Mouse (Mus musculus): ENCODE data around the gene Otulin.
A peak's percentile ranks its signal among the peaks of the same experiment; 100 is the strongest.

Gene Otulin

DNA sequence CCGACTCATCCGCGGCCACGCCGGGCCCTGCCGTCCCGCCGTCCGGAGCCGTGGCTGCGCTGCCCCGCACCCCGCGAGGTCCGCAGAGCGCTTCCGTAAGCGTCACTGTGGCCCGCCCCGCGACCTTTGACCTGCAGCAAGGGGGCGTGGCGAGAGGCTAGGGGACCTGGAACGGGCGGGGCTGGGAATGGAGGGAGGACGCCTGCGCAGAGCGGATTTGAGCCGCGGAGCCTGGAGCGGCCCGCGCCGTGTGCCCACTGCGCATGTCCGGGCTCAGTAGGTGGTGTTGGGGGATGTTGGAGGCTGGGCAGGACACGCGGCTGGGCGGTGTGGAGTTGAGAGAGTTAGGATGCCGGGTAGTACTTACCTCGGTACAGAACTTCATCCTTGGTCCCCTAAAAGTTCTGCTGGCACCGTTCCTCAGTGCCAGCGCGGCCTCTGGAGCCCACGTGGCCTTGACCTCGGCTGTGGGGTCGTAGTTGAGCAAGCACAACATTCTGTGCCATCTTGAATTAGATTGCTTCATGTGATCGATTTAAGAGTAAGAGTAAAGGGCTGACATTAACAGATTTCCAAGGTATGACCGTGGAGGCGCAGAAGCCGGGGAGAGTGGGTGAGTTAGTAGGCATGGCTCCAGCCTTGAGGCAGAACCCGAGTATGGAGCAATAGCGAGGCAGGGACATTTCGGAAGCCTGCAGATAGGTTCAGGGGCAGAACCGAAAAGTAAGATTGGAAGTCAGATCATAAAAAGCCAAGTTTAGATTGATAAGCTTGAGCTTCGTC lies at the start of gene Otulin:
Otulin (minus strand) TSS at position 93 of the 783 bp plus-strand sequence.
- DNase-seq, result peak; percentile 99 to 100

GRCm38 (mm10) chr15:27678511-27678910 lies 48.0 kb upstream of the Otulin start:
- no peak for DNase-seq

- peak; percentile 45 to 65 for DNase-seq
These were observed 47.3 kb upstream of the Otulin start for GRCm38 (mm10) chr15:27677801-27678200.

- DNase-seq, result no peak
These were observed 45.7 kb upstream of the Otulin start for GRCm38 (mm10) chr15:27676211-27676610.

GRCm38 (mm10) chr15:27675122-27675521 lies 44.6 kb upstream of the Otulin start:
- no peak for DNase-seq

GRCm38 (mm10) chr15:27674041-27674440 lies 43.5 kb upstream of the Otulin start:
- no peak for DNase-seq

DNA sequence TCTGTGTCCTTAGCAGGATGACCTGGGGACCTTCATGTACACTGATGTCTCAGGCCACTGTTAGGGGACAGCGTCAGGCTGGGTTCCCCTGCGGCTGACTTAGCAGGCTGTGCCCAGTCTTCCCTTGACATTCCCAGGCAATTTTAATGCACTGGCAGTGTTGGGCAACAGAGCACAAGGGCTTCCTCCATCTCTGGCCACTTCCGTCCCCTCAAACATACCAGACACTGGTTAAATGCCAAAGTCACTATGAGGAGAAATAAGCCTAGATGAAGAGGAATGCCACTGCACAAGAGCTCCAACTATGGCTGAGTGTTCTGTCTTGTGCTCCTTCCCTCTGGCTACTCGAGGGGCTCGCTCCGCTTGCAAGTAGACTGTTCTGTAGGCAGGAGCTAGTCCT lies 42.7 kb upstream of the Otulin start:
- DNase-seq, result no peak

DNA sequence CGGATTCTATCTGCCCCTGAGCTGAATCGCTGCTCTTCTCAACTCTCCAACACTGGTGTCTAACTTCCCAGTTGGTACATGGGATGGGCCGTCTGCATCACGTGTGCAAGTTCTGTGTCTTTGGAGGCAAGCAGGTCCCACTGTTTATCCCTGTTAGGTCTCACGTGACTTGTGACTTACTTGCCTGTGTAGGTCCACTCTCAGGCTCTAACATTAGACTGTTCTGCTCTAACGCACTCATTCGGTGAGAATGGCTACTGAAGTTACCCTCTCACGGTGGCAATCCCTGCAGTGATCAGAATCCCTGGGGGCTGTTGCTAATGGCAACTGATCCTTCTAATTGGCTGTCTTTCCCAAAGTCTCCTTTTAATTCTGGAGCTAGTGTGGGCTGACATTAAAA lies 41.8 kb upstream of the Otulin start:
- no peak for DNase-seq

GRCm38 (mm10) chr15:27671612-27672245 lies 41.2 kb upstream of the Otulin start:
- no peak for DNase-seq

GRCm38 (mm10) chr15:27670708-27671107 lies 40.2 kb upstream of the Otulin start:
- DNase-seq, result no peak

DNA sequence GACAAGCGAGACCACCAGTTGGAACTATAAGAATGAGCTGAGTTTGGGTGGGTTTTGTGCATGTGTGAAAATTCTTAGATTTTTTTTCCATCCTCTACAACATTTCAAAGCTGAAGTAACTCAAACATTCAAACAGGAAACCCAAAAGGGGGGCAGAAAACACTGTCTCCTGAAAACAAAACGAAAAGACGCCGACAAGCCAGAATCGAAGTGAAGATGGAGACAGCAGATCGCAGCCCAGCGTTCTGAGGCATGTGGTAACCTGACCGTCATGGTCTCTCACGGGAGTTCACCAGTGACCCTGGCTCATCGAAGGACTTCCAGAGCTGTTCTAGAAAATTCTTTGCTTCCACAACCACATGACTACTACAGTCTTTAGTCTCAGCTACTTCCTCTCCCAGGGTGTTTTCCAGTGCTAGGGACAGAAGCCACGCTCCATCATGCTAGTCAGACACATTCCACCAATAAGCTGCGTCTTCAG lies 39.5 kb upstream of the Otulin start:
- no peak for DNase-seq

- no peak for DNase-seq
These were observed 38.8 kb upstream of the Otulin start for GRCm38 (mm10) chr15:27669276-27669675.

DNA sequence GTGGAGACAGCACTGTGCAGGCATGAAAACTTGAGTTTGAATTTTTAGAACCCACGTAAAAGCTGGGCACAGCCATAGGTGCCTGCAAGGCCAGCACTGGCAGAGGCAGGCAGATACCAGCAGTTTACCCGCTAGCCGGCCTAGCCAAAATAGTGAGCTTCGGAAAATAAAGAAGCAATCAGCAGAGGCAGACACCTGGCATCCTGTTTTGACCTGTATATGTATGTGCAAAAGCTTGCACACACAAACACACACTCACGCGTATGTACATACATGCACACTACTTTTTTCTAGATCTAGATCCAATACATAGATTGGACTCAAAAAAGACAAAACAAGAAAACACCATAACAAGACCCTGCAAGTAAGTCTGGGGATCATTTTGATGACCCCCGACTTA lies 38.1 kb upstream of the Otulin start:
- DNase-seq, result no peak

DNA sequence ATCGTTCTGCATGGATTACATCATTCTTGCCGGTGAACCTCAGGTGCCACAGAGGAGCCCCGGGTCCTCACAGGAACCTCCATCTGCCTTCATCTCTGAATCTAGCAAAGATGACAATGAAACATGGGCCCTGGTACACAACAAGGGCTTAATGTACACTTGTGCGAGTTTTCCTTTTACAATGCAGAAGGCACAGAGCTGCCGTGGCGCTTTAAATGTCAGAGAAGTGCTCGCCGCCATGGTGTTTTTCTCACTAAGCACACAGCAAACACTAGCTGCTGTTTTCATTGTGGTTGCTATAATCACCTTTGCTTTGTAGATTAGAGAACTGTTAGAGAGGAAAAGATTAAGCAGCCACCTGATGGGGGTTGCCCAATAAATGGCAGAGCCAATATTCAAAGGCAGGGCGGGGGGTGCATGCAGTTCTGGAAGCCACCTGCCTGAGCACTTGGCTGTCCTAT lies 37.5 kb upstream of the Otulin start:
- DNase-seq, result no peak

- no peak for DNase-seq
These were observed 36.5 kb upstream of the Otulin start for GRCm38 (mm10) chr15:27666911-27667539.

- peak; percentile 80 to 81 for DNase-seq
These were observed 35.0 kb upstream of the Otulin start for GRCm38 (mm10) chr15:27665392-27665911.

DNA sequence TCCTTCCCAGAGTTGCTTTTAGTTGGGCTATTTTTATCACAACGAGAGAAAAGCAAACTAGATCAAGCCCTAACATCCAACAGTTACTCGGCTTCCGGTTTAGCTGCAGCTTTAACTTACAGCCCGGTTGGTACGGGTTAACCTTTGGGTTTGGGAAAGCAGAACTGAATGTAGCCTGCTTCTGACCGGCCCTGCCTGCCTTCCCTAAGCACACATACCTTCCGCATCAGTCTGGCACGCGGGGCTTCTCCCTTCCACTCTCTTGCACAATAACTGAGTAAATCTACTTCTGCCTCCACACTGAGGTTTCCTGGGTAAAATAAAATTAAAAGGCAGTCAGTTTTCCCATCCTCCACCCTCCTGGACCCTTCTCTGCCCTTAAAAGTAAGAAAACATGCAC lies 33.6 kb upstream of the Otulin start:
- DNase-seq, result no peak

GRCm38 (mm10) chr15:27662699-27663098 lies 32.2 kb upstream of the Otulin start:
- no peak for DNase-seq

GRCm38 (mm10) chr15:27661696-27662095 lies 31.2 kb upstream of the Otulin start:
- DNase-seq, result no peak

DNA sequence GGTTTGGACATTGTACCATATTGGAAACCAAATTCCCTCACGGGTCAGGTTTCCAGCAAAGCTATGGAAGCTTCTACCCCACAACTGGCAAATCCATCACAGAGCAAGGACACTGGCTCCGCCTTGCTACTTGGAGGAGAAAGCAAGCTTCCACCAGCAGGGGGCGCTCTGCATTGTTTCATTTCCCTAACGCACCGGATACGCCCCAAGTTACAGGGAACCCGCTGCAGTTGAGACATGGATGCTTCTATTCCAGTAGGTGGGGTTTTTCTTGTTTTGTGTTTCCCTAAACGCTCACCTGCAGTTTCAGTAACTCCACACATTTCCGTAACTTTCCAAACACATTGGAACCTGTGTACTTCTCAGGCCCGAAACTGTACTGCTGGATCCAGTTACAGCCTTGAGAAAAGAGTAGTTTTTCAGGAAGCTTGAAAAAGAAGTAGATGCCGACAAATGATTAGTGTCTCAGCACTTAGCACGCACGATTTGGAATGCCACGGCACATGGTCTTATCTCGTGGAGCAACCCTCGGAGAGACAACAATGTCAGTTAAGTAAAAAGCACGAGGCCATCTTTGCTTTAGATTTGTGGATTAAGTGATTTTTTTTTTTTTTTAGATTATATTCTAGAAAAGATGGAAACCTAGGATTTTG lies 29.2 kb upstream of the Otulin start:
- peak; percentile 86 to 92 for DNase-seq

GRCm38 (mm10) chr15:27659143-27659542 lies 28.6 kb upstream of the Otulin start:
- DNase-seq, result no peak

DNA sequence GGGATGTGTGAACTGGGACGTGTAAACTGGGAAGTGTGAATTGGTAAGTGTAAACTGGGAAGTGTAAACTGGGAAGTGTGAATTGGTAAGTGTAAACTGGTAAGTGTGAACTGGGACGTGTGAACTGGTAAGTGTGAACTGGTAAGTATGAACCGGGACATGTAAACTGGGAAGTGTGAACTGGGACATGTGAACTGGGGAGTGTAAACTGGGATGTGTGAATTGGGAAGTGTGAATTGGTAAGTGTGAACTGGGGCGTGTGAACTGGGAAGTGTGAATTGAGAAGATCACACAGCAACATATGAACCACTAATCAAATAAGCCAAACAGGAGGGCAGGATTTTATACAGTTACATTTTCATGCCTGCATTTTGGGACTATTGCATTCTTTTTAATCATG lies 27.9 kb upstream of the Otulin start:
- no peak for DNase-seq

DNA sequence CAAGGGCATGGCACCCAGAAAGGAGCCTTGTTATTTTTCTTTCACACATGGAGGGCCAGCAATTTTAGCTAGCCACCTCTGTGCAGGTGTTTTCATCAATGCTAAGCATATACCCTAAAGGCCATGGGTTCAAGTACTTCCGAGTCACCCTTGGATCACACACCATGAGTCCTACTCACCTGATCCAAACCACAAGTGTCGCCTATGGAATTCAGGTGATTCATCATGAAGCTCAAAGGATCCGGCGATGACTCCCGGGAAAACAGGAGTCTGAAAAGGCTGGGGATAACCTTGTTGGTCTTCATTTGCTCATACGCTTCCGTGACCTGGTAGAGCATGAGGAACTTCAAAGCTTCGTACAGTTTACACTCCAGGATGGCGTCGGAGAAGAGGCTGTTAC lies 27.4 kb upstream of the Otulin start:
- no peak for DNase-seq
